Mouse (Mus musculus): ENCODE results near the gene Sec24d. TPM values are rescaled to one million over a fixed set of nuclear protein-coding genes. Genes with fewer than 3 reads are reported as not detected.
"Not testable (repeated sequence)": the region's sequence is repeated elsewhere in the genome, so short reads cannot be mapped to it uniquely, and the experiment has no call there.

The Sec24d gene
- polyA plus RNA-seq, 2 experiments = 9.9 to 18.0 TPM

- peak overlapping the region; percentile 47 for H3K27ac ChIP-seq
- TF ChIP-seq EP300 (IDR thresholded peaks at IDR 0.05; ENCODE audit: low read depth) = no peak
- no peak for TF ChIP-seq CTCF (IDR thresholded peaks at IDR 0.05; ENCODE audit: low read depth)
- peaks cover 6% of the 10 kb centered on the region; the same call in 1 of the 2 replicates for H3K36me3 ChIP-seq (replicated peaks; ENCODE audit: control insufficient read depth, insufficient read depth, low read depth)
- no peaks in the 10 kb centered on the region for H3K27me3 ChIP-seq (ENCODE audit: control insufficient read depth, insufficient read depth, low read length)
- no peak for ATAC-seq (ENCODE audit: insufficient read depth)
- H3K9me3 ChIP-seq (ENCODE audit: control insufficient read depth, low read length) = no peaks in the 10 kb centered on the region
- peak overlapping the region; percentile 89 to 95 for H3K4me3 ChIP-seq (ENCODE audit: insufficient read depth in 1 of 2, low read depth in 2 of 2, low read length in 2 of 2)
- DNase-seq (ENCODE audit: low read depth in 3 of 3, low spot score in 3 of 3) = peak in 1 of 3 experiments; percentile 11
- H3K4me1 ChIP-seq (replicated peaks; ENCODE audit: control insufficient read depth in 2 of 2, insufficient read depth in 2 of 2, low read length in 1 of 2) = peaks cover 5 to 7% of the 10 kb centered on the region in 2 experiments; a peak in 1 of 4 replicates
- peak overlapping the region; percentile 89 for H3K9ac ChIP-seq (replicated peaks)
- peak overlapping the region; percentile 76 for H3K4me2 ChIP-seq (ENCODE audit: low read depth)
- WGBS (ENCODE audit: insufficient replicate concordance) = 6% methylated on average over 6 of the region's 6 CpGs
These were observed 117.8 kb downstream of the Sec24d start for GRCm38 (mm10) chr3:123385118-123385485.

- Histone ChIP-seq H3K4me1 (replicated peaks; ENCODE audit: control insufficient read depth in 2 of 2, insufficient read depth in 2 of 2, low read length in 1 of 2) (peaks cover 5 to 7% of the 10 kb centered on the region in 2 experiments; a peak in 1 of 4 replicates), H3K9me3 (ENCODE audit: control insufficient read depth, low read length) (no peaks in the 10 kb centered on the region), H3K4me3 (ENCODE audit: insufficient read depth in 1 of 2, low read depth in 2 of 2, low read length in 2 of 2) (peak within 1 kb of the TSS; percentile 89 to 95), H3K4me2 (ENCODE audit: low read depth) (peak within 1 kb of the TSS; percentile 76), H3K27me3 (ENCODE audit: control insufficient read depth, insufficient read depth, low read length) (no peaks in the 10 kb centered on the region), H3K27ac (peak within 1 kb of the TSS; percentile 84), H3K9ac (replicated peaks) (peak within 1 kb of the TSS; percentile 89), H3K36me3 (replicated peaks; ENCODE audit: control insufficient read depth, insufficient read depth, low read depth) (peaks cover 6% of the 10 kb centered on the region; the same call in 1 of the 2 replicates)
- TF ChIP-seq CTCF (IDR thresholded peaks at IDR 0.05; ENCODE audit: low read depth) = no peak
- TF ChIP-seq EP300 (IDR thresholded peaks at IDR 0.05; ENCODE audit: low read depth) = no peak
- ATAC-seq (ENCODE audit: insufficient read depth) (peak; percentile 100), DNase-seq (ENCODE audit: low read depth in 3 of 3, low spot score in 3 of 3) (peak; percentile 97 to 98 (median 97))
- under 1% methylated on average over 41 of the region's 41 CpGs for WGBS (ENCODE audit: insufficient replicate concordance)
These were observed 118.4 kb downstream of the Sec24d start, which contains the start of gene Mettl14 for GRCm38 (mm10) chr3:123385486-123386156. Gene Mettl14 (minus strand): TSS chr3:123386108.

- H3K4me2 ChIP-seq (ENCODE audit: low read depth) = peak overlapping the region; percentile 76
- H3K9ac ChIP-seq (replicated peaks) = peak overlapping the region; percentile 89
- not testable (repeated sequence) for H3K9me3 ChIP-seq (ENCODE audit: control insufficient read depth, low read length); H3K27me3 ChIP-seq (ENCODE audit: control insufficient read depth, insufficient read depth, low read length); DNase-seq (ENCODE audit: low read depth in 3 of 3, low spot score in 3 of 3); H3K4me1 ChIP-seq (replicated peaks; ENCODE audit: control insufficient read depth in 2 of 2, insufficient read depth in 2 of 2, low read length in 1 of 2); H3K36me3 ChIP-seq (replicated peaks; ENCODE audit: control insufficient read depth, insufficient read depth, low read depth)
- H3K4me3 ChIP-seq (ENCODE audit: insufficient read depth in 1 of 2, low read depth in 2 of 2, low read length in 2 of 2) = peak overlapping the region; percentile 89 to 95
- WGBS (ENCODE audit: insufficient replicate concordance) = 15% methylated on average over 12 of the region's 12 CpGs
- ATAC-seq (ENCODE audit: insufficient read depth) = peak; percentile 61
- H3K27ac ChIP-seq = peak overlapping the region; percentile 74
These were observed 119.0 kb downstream of the Sec24d start for GRCm38 (mm10) chr3:123386157-123386780.

GRCm38 (mm10) chr3:123391180-123391579, 123.9 kb downstream of the Sec24d start:
- WGBS (ENCODE audit: insufficient replicate concordance) = 65% methylated on average over 4 of the region's 4 CpGs
- no peaks in the 10 kb centered on the region for H3K9me3 ChIP-seq (ENCODE audit: control insufficient read depth, low read length)
- H3K4me1 ChIP-seq (replicated peaks; ENCODE audit: control insufficient read depth in 2 of 2, insufficient read depth in 2 of 2, low read length in 1 of 2) = no peaks in the 10 kb centered on the region
- DNase-seq (ENCODE audit: low read depth in 3 of 3, low spot score in 3 of 3) (no peak), ATAC-seq (ENCODE audit: insufficient read depth) (no peak)
- H3K4me2 ChIP-seq (ENCODE audit: low read depth) = no peak overlapping the region
- H3K9ac ChIP-seq (replicated peaks) = no peak overlapping the region
- H3K36me3 ChIP-seq (replicated peaks; ENCODE audit: control insufficient read depth, insufficient read depth, low read depth) = no peaks in the 10 kb centered on the region
- no peak for TF ChIP-seq CTCF (IDR thresholded peaks at IDR 0.05; ENCODE audit: low read depth)
- TF ChIP-seq EP300 (IDR thresholded peaks at IDR 0.05; ENCODE audit: low read depth) = no peak
- H3K4me3 ChIP-seq (ENCODE audit: insufficient read depth in 1 of 2, low read depth in 2 of 2, low read length in 2 of 2) = no peak overlapping the region
- no peak overlapping the region for H3K27ac ChIP-seq
- H3K27me3 ChIP-seq (ENCODE audit: control insufficient read depth, insufficient read depth, low read length) = no peaks in the 10 kb centered on the region

GRCm38 (mm10) chr3:123395611-123396010, 128.4 kb downstream of the Sec24d start:
- Histone ChIP-seq H3K4me1 (replicated peaks; ENCODE audit: control insufficient read depth in 2 of 2, insufficient read depth in 2 of 2, low read length in 1 of 2) (no peaks in the 10 kb centered on the region), H3K27ac (no peak overlapping the region), H3K36me3 (replicated peaks; ENCODE audit: control insufficient read depth, insufficient read depth, low read depth) (no peaks in the 10 kb centered on the region), H3K9ac (replicated peaks) (no peak overlapping the region), H3K4me3 (ENCODE audit: insufficient read depth in 1 of 2, low read depth in 2 of 2, low read length in 2 of 2) (no peak overlapping the region), H3K4me2 (ENCODE audit: low read depth) (no peak overlapping the region), H3K9me3 (ENCODE audit: control insufficient read depth, low read length) (no peaks in the 10 kb centered on the region), H3K27me3 (ENCODE audit: control insufficient read depth, insufficient read depth, low read length) (no peaks in the 10 kb centered on the region)
- DNase-seq (ENCODE audit: low read depth in 3 of 3, low spot score in 3 of 3) (no peak), ATAC-seq (ENCODE audit: insufficient read depth) (no peak)
- 67% methylated on average over 5 of the region's 5 CpGs for WGBS (ENCODE audit: insufficient replicate concordance)
- no peak for TF ChIP-seq CTCF (IDR thresholded peaks at IDR 0.05; ENCODE audit: low read depth)
- no peak for TF ChIP-seq EP300 (IDR thresholded peaks at IDR 0.05; ENCODE audit: low read depth)

Data from liver, embryonic 14.5 days (tissue).